Mouse (Mus musculus) kidney, postnatal 14 days (tissue): Measurements from ENCODE around the gene Asap2.

Experiments used
- DNase-seq: peaks from one replicate; pipeline ENCODE4 v3.0.0; 2022; ENCODE audit warnings: mixed read lengths

The Asap2 gene

DNA sequence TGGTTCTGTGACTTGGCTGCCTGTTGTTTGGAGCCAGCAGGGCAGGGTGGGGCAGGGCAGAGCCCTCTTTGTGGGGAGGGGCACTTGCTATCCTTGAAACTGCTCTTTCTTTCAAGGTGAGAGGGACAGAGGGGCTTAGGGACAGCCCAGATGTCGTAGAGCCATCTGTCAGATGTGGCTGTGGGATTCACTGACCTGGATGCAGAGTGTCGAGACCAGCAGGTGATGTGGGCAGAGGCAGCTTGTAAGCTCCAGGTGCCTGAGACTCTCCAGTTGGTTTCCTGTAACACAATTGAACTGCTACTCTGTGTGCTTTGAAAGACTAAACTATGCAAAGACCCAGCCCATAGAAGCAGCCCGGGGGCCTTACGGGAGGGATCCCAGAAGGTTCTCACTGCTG, 177.5 kb downstream of the Asap2 start:
- no peak for DNase-seq

DNA sequence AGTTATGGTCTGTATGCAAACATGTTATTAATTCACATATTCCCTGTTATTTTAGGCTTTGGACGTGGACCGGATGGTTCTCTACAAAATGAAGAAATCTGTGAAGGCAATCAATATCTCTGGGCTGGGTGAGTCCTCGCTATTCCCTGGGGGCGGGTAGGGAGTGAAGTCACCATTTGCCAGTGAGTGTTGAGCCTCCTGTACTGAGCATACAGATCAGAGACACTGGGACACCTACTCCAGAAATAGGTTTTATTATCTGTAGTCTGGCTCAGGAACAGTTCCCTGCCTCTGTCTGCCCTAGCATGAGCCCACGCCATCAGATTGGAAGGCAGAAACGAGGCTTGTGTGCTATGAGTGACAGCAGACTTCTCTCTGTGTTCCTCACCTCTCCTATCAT, 177.9 kb downstream of the Asap2 start:
- DNase-seq, result no peak

GRCm38 (mm10) chr12:21171776-21172490, 181.7 kb downstream of the Asap2 start:
- no peak for DNase-seq

- DNase-seq, result no peak
Measured at GRCm38 (mm10) chr12:21173847-21174412, 183.7 kb downstream of the Asap2 start.

DNA sequence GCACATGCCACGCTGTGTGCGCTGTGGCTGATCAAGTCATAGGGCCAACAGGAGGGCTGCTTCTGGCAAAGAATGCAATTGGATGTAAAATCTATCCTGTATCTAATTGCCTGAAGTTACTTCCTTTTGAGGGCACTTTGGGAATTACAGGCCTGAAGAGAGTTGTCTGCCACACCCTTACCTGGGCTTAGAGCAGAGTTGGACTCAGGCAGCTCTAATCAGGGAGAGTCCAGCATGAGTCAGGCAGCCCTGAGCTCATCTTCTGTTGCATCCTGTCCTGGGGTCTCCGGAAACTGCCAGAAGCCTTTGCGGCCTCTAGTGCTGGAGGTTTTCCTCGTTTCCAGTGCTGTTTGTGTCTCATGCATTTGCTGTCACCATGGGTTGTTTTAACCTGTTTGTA, 186.1 kb downstream of the Asap2 start:
- DNase-seq, result no peak

GRCm38 (mm10) chr12:21177123-21177698, 187.0 kb downstream of the Asap2 start:
- no peak for DNase-seq

- no peak for DNase-seq
Measured at GRCm38 (mm10) chr12:21180091-21180490, 189.8 kb downstream of the Asap2 start.

- DNase-seq, result no peak
Measured at GRCm38 (mm10) chr12:21182786-21183185, 192.5 kb downstream of the Asap2 start.

- DNase-seq, result no peak
Measured at GRCm38 (mm10) chr12:21183321-21183720, 193.1 kb downstream of the Asap2 start.

DNA sequence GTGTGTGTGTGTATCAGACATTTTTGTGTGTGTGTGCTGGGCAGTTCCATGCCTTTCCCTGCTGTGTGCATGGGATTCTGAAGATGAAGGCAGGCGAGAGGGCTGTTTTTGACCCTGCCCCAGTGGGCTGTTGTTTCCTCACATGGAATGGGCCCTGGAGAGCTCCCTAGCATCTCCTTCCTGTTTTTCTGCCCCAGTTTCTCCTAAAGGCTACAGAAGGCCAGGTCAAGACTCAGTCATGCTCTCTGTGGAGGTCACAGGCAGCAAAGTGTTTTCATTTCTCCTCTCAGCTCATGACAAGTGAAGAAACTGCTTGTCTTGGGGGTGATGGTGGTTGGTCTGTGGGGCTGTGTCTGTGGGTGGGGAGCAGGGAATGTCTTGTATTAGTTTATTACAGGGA, 195.9 kb downstream of the Asap2 start:
- no peak for DNase-seq

- peak; percentile 77 for DNase-seq
Measured at GRCm38 (mm10) chr12:21188880-21189279, 198.6 kb downstream of the Asap2 start.

- no peak for DNase-seq
Measured at GRCm38 (mm10) chr12:21191546-21191945, 201.3 kb downstream of the Asap2 start.

DNA sequence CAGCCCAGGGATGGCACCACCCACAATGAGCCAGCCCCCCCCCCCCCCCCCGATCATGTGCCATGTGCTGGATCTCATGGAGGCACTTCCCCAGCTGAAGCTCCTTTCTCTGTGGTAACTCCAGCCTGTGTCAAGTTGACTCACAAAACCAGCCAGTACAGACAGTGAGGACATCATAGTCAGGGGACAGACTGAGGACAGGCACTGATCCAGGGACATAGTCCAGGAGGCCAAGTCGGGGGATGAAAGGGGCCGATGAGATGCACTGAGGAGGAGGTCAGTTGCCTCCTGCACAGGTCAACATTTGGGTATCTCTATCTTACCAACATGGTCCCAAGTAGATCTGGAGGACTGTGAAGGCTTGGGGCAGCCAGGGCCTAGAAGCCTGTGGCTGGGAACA, 205.2 kb downstream of the Asap2 start:
- no peak for DNase-seq

DNA sequence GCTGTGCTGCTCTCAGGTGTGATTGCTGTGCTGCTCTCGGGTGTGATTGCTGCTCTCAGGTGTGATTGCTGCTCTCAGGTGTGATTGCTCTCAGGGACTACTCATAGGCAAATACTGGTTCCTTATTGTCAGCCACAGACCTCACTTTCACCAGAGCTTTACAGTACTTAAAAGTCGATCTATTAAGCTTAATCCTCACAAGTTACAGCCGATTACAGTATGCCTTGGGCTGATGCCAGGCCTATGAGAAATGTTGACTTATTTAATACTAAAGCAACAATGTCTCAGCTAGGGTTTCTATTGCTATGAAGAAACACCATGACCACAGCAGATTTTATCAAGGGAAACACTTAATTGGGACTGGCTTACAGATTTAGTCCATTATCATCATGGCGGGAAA, 206.2 kb downstream of the Asap2 start:
- DNase-seq, result no peak

DNA sequence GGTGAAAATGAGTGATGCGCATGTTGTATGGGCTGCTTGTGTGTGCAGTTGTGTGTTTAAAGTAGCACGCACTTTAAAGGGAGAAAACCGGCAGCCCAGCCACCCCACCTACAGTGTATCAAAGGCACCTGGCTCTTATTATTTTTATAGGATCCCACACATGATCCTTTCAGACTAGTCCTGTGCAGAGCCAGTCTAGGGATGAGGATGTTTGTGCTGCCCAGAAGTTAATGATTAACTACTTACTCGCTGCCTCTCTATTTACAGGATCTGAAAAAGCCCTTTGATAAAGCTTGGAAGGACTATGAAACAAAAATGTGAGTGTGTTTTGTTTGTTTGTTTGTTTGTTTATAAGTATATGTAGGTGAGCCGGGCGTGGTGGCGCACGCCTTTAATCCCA, 210.4 kb downstream of the Asap2 start:
- no peak for DNase-seq

- DNase-seq, result no peak
Measured at GRCm38 (mm10) chr12:21201485-21202269, 211.4 kb downstream of the Asap2 start.

GRCm38 (mm10) chr12:21204701-21205312, 214.5 kb downstream of the Asap2 start:
- DNase-seq, result peak; percentile 66

GRCm38 (mm10) chr12:21205799-21206198, 215.5 kb downstream of the Asap2 start:
- no peak for DNase-seq

DNA sequence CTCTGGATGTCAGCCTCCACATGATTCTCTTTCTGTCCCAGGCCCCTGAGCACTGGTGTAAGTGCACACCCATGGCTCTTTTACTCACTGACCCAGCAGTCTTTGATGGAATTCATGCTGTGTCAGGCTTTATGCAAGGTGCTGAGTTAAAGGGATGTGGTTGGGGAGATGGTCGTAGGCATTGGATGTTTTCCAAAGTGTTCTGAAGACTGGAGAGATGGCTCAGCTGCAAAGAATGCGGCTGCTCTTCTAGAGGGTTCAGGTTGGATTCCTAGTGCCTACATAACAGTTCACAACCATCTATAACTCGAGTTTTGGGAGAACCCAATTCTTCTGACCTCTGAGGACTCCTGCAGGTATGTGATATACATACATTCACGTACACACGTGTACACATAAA, 217.2 kb downstream of the Asap2 start:
- DNase-seq, result no peak

GRCm38 (mm10) chr12:21208172-21208795, 218.0 kb downstream of the Asap2 start:
- DNase-seq, result no peak

DNA sequence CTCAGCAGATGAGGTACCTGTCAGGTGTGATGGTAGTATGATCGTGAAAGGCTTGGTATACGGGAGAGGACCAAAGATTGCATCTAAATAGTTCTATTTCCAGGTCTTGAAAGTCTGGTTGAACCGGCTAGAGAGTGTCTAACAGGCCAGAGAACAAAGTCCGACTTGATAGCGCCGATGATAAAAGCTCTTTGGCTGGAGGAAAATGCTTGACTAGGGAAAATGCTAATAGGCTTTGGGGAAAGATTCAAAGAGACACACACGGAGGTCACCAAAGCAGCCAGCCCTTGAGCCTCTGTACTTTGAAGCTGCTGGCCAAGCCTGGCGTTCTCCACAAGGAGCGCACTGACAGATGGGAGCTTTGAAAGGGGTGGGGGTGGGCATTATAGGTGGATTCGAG, 219.0 kb downstream of the Asap2 start:
- no peak for DNase-seq

GRCm38 (mm10) chr12:21212876-21213275, 222.6 kb downstream of the Asap2 start:
- DNase-seq, result no peak
